Mouse (Mus musculus) stomach, embryonic 15.5 days (tissue): ENCODE measurements around the gene Hist1h2bj. TPM values are rescaled to one million over a fixed set of nuclear protein-coding genes. Genes with fewer than 3 reads are reported as not detected.

Experiments used
- ATAC-seq: fragments of 200-750 bp; cut with Nextera tagmentation; 2 replicates; pipeline ENCODE4 v1.8.0; 2017; ENCODE audit warnings: low read depth, moderate number of reproducible peaks, moderate TSS enrichment; ENCODE audit not compliant: insufficient read depth, low FRiP score
- H3K27ac ChIP-seq: fragments of 300-500 bp; sonication (generic); 2 replicates; pipeline ENCODE4 v1.5.1; 2015; ENCODE audit warnings: mild to moderate bottlenecking, inconsistent platforms
- H3K27me3 ChIP-seq: fragments of 300-500 bp; sonication (generic); replicated peaks from 2 replicates; pipeline ENCODE4 v1.6.1; 2015; ENCODE audit warnings: inconsistent platforms
- H3K36me3 ChIP-seq: fragments of 300-500 bp; sonication (generic); 2 replicates; pipeline ENCODE4 v1.6.1; 2015; ENCODE audit warnings: inconsistent platforms
- H3K4me1 ChIP-seq: fragments of 300-500 bp; sonication (generic); 2 replicates; pipeline ENCODE4 v1.6.1; 2015; ENCODE audit warnings: inconsistent platforms
- H3K4me2 ChIP-seq: fragments of 300-500 bp; sonication (generic); 2 replicates; pipeline ENCODE4 v1.6.1; 2015; ENCODE audit warnings: mild to moderate bottlenecking, inconsistent platforms
- H3K4me3 ChIP-seq: fragments of 300-500 bp; sonication (generic); replicated peaks from 2 replicates; pipeline ENCODE4 v1.5.1; 2015; ENCODE audit warnings: inconsistent platforms
- H3K9ac ChIP-seq: fragments of 300-500 bp; sonication (generic); 2 replicates; pipeline ENCODE4 v1.6.1; 2015; ENCODE audit warnings: inconsistent platforms
- H3K9me3 ChIP-seq: fragments of 300-500 bp; sonication (generic); 2 replicates; pipeline ENCODE4 v1.6.1; 2016; ENCODE audit warnings: inconsistent platforms
- WGBS: fragments of 180-500 bp; shearing (Covaris S2); methylation state at CpG from one replicate; pipeline ENCODE4 v1.1.7; 2015; 5-methylcytosine and 5-hydroxymethylcytosine counted together
- polyA plus RNA-seq: library from polyadenylated mRNA; unstranded; fragments of >200 nt; fragmentation: Nextera tagmentation; extraction: Ambion mirVana; gene quantifications from 2 replicates; pipeline ENCODE4 v1.2.1, GENCODE M21; 2015

Gene Hist1h2bj
- polyA plus RNA-seq, 1 experiment from 2014 or later: 8.5 TPM

GRCm38 (mm10) chr13:22041651-22042567 is 1.1 kb upstream of the Hist1h2bj start:
- Histone ChIP-seq H3K4me3 (peak overlapping the region; percentile 40), H3K9me3 (no peaks in the 10 kb centered on the region), H3K9ac (peak overlapping the region; percentile 16; the same call in 1 of the 2 replicates), H3K4me2 (peak overlapping the region; percentile 79), H3K36me3 (no peaks in the 10 kb centered on the region), H3K27ac (peak overlapping the region; percentile 90), H3K4me1 (peaks cover 8% of the 10 kb centered on the region; the same call in 1 of the 2 replicates), H3K27me3 (no peaks in the 10 kb centered on the region)
- 3% methylated on average over 13 of the region's 13 CpGs for WGBS
- no peak for ATAC-seq

GRCm38 (mm10) chr13:22043503-22044431 is 753 bp downstream of the Hist1h2bj start:
- peak overlapping the region; percentile 62 for H3K4me2 ChIP-seq
- peak overlapping the region; percentile 25; the same call in 1 of the 2 replicates for H3K9ac ChIP-seq
- H3K27ac ChIP-seq: peak overlapping the region; percentile 85
- peak; percentile 6; the same call in 1 of the 2 replicates for ATAC-seq
- H3K36me3 ChIP-seq: no peaks in the 10 kb centered on the region
- WGBS: under 1% methylated on average over 14 of the region's 14 CpGs
- H3K9me3 ChIP-seq: no peaks in the 10 kb centered on the region
- no peaks in the 10 kb centered on the region for H3K27me3 ChIP-seq
- peak overlapping the region; percentile 39 for H3K4me3 ChIP-seq
- H3K4me1 ChIP-seq: peaks cover 8% of the 10 kb centered on the region; the same call in 1 of the 2 replicates

- 81% methylated on average over 6 of the region's 6 CpGs for WGBS
- no peaks in the 10 kb centered on the region for H3K27me3 ChIP-seq
- no peak for ATAC-seq
- no peak overlapping the region for H3K4me3 ChIP-seq
- no peak overlapping the region for H3K9ac ChIP-seq
- no peaks in the 10 kb centered on the region for H3K36me3 ChIP-seq
- H3K4me1 ChIP-seq: peaks cover 8% of the 10 kb centered on the region; the same call in 1 of the 2 replicates
- peak overlapping the region; percentile 85 for H3K27ac ChIP-seq
- H3K4me2 ChIP-seq: peak overlapping the region; percentile 62; the same call in 1 of the 2 replicates
- H3K9me3 ChIP-seq: no peaks in the 10 kb centered on the region
Measured at GRCm38 (mm10) chr13:22044432-22045155, 1.6 kb downstream of the Hist1h2bj start.

DNA sequence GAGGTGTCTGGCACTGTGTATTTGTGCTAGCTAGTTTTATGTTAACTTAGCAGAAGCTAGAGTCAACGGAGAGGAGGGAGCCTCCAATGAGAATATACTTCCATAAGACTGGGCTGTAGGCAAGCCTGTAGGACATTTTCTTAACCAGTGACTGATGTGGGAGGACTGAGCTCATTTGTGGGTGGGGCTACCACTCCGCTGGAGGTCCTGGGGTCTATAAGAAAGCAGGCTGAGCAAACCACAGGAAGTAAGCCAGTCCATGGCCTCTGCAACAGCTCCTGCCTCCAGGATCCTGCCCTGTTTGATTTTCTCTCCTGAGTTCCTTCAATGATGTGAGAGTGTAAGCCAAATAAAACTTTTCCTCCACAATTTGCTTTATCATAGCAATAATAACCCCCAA is 2.3 kb downstream of the Hist1h2bj start:
- no peak for ATAC-seq
- Histone ChIP-seq H3K4me2 (no peak overlapping the region), H3K36me3 (no peaks in the 10 kb centered on the region), H3K9ac (no peak overlapping the region), H3K27me3 (no peaks in the 10 kb centered on the region), H3K4me3 (no peak overlapping the region), H3K4me1 (peaks cover 7% of the 10 kb centered on the region; the same call in 1 of the 2 replicates), H3K9me3 (no peaks in the 10 kb centered on the region), H3K27ac (no peak overlapping the region)
- 45% methylated on average over 2 of the region's 2 CpGs for WGBS

- Histone ChIP-seq H3K9me3 (no peaks in the 10 kb centered on the region), H3K36me3 (no peaks in the 10 kb centered on the region), H3K27me3 (no peaks in the 10 kb centered on the region), H3K27ac (no peak overlapping the region), H3K4me1 (no peaks in the 10 kb centered on the region), H3K4me3 (no peak overlapping the region), H3K4me2 (no peak overlapping the region), H3K9ac (no peak overlapping the region)
- ATAC-seq: no peak
- WGBS: 90% methylated on average over 2 of the region's 2 CpGs
Measured at GRCm38 (mm10) chr13:22049041-22049440, 6.0 kb downstream of the Hist1h2bj start.

DNA sequence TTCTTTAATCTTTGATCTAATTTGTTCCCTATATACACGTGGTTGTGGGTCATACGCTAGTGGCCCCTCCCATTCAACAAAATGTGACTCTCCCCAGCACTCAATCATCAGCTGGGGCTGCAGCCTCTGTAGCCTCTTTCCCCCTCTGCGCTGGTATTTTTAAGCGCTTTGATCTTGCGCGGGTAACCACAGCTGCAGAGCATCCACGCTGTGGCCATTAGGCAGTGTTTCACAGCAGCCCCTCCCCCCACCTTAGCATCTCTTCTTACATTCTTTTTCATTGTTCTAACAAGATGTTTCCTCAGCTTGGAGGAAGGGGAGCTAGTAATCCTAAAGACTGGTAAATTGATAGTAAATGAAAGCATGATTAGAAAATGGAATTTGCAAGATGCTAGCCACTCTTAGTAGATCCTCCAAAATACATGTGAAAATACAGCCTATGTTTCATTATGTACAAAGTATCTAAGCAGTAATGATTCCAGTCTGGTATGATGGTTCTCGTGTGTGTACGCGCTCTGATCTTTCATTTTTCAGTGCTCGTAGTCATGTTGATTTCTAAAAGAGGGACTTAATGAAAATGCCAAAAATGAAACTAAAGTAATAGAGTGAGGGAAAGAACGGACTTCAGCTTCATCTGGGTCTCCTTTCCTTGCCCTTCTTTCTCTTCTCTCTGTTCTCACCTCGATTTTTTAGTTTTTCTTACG is 6.9 kb downstream of the Hist1h2bj start:
- 1% methylated on average over 14 of the region's 14 CpGs for WGBS
- Histone ChIP-seq H3K4me1 (no peaks in the 10 kb centered on the region), H3K9ac (no peak overlapping the region), H3K4me3 (peak overlapping the region; percentile 53), H3K4me2 (peak overlapping the region; percentile 68), H3K36me3 (no peaks in the 10 kb centered on the region), H3K9me3 (no peaks in the 10 kb centered on the region), H3K27me3 (no peaks in the 10 kb centered on the region), H3K27ac (peak overlapping the region; percentile 87)
- ATAC-seq: no peak

DNA sequence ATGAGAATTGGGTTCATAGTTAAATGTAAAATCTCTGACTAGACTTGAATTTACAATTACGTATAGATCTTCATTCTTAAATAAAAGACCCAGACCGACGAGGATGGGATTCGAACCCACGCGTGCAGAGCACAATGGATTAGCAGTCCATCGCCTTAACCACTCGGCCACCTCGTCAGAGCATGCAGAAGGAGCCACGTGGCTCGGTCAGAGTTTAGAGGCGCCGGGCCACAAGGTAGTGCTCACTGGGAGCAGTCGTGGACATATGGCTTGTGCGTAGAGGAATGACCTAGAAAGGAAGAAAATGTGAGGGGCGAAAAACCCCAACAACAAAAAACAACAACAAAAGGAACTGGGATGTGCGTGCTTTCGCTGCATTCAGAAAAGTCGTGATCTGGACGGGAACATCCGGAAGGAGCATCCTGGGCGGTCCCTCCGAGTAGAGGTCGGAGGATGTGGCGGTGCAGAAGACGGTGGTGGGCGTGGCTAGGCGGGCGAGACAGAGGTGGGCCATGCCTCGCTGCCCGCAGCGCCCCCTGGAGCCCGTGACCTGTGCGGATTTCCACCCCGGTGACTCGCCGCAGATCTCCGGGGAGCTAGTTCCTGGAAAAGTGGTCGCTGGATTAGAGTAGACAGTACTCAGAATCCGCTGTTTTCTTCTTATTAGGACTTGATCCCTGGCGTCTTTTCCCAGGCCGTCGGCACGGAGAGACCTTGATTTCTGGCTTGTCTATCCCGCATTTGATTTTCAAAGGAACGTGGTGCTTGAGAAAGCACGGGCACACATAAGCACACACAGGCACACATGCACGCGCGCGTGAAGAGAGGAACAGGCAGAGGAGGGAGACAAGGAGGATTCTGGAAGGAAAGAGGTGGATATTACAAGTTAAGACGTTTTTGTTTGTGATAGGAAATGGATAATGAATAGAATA is 7.8 kb downstream of the Hist1h2bj start:
- H3K4me3 ChIP-seq: peak overlapping the region; percentile 53
- ATAC-seq: peak; percentile 95
- no peaks in the 10 kb centered on the region for H3K36me3 ChIP-seq
- H3K27ac ChIP-seq: peak overlapping the region; percentile 87
- H3K9ac ChIP-seq: peak overlapping the region; percentile 45; the same call in 1 of the 2 replicates
- no peaks in the 10 kb centered on the region for H3K27me3 ChIP-seq
- WGBS: under 1% methylated on average over 52 of the region's 52 CpGs
- H3K9me3 ChIP-seq: no peaks in the 10 kb centered on the region
- H3K4me2 ChIP-seq: peak overlapping the region; percentile 68
- H3K4me1 ChIP-seq: no peaks in the 10 kb centered on the region

GRCm38 (mm10) chr13:22051523-22051859 is 8.5 kb downstream of the Hist1h2bj start:
- Histone ChIP-seq H3K27me3 (no peaks in the 10 kb centered on the region), H3K4me1 (no peaks in the 10 kb centered on the region), H3K27ac (peak overlapping the region; percentile 87; the same call in 1 of the 2 replicates), H3K4me2 (peak overlapping the region; percentile 68), H3K9me3 (no peaks in the 10 kb centered on the region), H3K4me3 (peak overlapping the region; percentile 53), H3K36me3 (no peaks in the 10 kb centered on the region), H3K9ac (no peak overlapping the region)
- WGBS: 11% methylated on average over 5 of the region's 5 CpGs
- no peak for ATAC-seq

DNA sequence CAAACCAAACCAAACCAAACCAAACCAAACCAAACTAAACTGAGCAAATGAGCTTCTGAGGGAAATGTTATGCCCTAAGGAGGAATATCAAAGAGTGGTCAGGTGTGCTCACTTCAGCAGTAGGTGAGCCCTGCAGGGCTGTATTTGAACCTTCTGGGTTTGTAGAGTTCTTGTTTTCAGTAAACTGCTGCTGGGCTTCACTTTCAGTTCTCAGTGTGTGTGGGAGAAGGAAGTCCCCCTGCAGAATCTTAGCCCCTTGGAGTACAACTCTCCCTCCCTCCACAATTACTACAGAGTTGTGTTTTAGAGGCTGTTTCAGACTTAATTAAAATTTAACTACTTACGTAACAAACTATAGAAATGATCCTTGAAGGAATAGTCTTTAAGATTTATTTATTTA is 10.7 kb downstream of the Hist1h2bj start:
- Histone ChIP-seq H3K9ac (no peak overlapping the region), H3K27ac (no peak overlapping the region), H3K27me3 (no peaks in the 10 kb centered on the region), H3K9me3 (no peaks in the 10 kb centered on the region), H3K4me1 (no peaks in the 10 kb centered on the region), H3K4me2 (no peak overlapping the region), H3K4me3 (no peak overlapping the region), H3K36me3 (no peaks in the 10 kb centered on the region)
- ATAC-seq: no peak
- WGBS: 96% methylated on average over 1 of the region's 1 CpGs

DNA sequence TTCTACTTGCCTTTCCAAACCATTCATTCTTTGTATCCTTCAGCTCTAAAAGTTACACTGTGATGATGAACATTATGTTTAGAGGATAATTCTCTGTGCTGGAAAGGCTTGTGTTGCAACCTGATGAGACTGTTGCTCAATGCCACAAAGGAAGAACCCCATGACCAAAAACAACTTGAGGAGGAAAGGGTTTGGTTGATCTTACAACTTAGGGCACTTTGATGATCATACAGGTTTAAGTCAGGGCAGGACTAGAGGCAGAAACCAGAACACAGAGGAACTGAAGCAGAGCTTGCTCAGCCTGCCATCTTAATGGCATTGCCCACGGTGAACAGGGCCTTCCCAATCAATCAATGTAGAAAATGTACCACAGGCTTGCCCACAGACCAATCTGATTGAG is 18.4 kb downstream of the Hist1h2bj start:
- no peak for ATAC-seq
- no peak overlapping the region for H3K9ac ChIP-seq
- no peaks in the 10 kb centered on the region for H3K27me3 ChIP-seq
- no peaks in the 10 kb centered on the region for H3K36me3 ChIP-seq
- no peak overlapping the region for H3K27ac ChIP-seq
- H3K4me1 ChIP-seq: no peaks in the 10 kb centered on the region
- H3K9me3 ChIP-seq: no peaks in the 10 kb centered on the region
- no peak overlapping the region for H3K4me2 ChIP-seq
- WGBS: 63% methylated on average over 1 of the region's 1 CpGs
- H3K4me3 ChIP-seq: no peak overlapping the region
